Mouse (Mus musculus) thymus, adult 2 months (tissue): Measurements from ENCODE around the gene Ccdc186. TPM values are rescaled to one million over a fixed set of nuclear protein-coding genes. Genes with fewer than 3 reads are reported as not detected.

Source experiments
- DNase-seq: peaks from one replicate; pipeline ENCODE4 v3.0.0; 2021
- H3K27ac ChIP-seq: fragments of 200-500 bp; 2 replicates; pipeline ENCODE4 v1.5.1; 2012; ENCODE audit warnings: low read length, control low read depth; ENCODE audit not compliant: control insufficient read depth, insufficient read depth
- H3K27me3 ChIP-seq: fragments of 200-500 bp; 2 replicates; pipeline ENCODE4 v1.6.1; 2012; ENCODE audit warnings: mild to moderate bottlenecking, low read length, moderate library complexity, mixed read lengths; ENCODE audit not compliant: control insufficient read depth, insufficient read depth
- H3K36me3 ChIP-seq: fragments of 200-500 bp; 2 replicates; pipeline ENCODE4 v1.6.1; 2012; ENCODE audit warnings: mild to moderate bottlenecking, low read length, moderate library complexity; ENCODE audit not compliant: control insufficient read depth, insufficient read depth
- H3K4me1 ChIP-seq: fragments of 200-500 bp; replicated peaks from 2 replicates; pipeline ENCODE4 v1.6.1; 2012; ENCODE audit warnings: low read length; ENCODE audit not compliant: control insufficient read depth, insufficient read depth
- H3K4me3 ChIP-seq: fragments of 200-500 bp; 2 replicates; pipeline ENCODE4 v1.5.1; 2012; ENCODE audit warnings: mild to moderate bottlenecking, low read length, control low read depth, moderate library complexity; ENCODE audit not compliant: control insufficient read depth, insufficient read depth
- CTCF ChIP-seq: fragments of 200-500 bp; IDR thresholded peaks from 2 replicates; pipeline ENCODE4 v1.5.1; 2012; ENCODE audit warnings: mild to moderate bottlenecking, control low read depth, low read length, moderate library complexity, borderline replicate concordance; ENCODE audit not compliant: control insufficient read depth, poor library complexity, insufficient read depth; ENCODE audit errors: extremely low read depth
- POLR2A ChIP-seq: fragments of 200-500 bp; IDR thresholded peaks from 2 replicates; pipeline ENCODE4 v1.6.1; 2012; ENCODE audit warnings: mild to moderate bottlenecking, low read length, control low read depth, moderate library complexity; ENCODE audit not compliant: control insufficient read depth, poor library complexity, insufficient read depth; ENCODE audit errors: extremely low read depth
- WGBS: fragments of 180-500 bp; shearing (Covaris S2); methylation state at CpG from one replicate; pipeline ENCODE4 v1.1.7; 2018; 5-methylcytosine and 5-hydroxymethylcytosine counted together
- polyA plus RNA-seq: library from polyadenylated mRNA; depleted of rRNA; stranded (reverse); fragments of >200 nt; gene quantifications from 2 replicates; pipeline ENCODE4 v1.2.3, GENCODE M21; 2012

Ccdc186 gene
- polyA plus RNA-seq, 1 experiment, result 5.9 TPM

DNA sequence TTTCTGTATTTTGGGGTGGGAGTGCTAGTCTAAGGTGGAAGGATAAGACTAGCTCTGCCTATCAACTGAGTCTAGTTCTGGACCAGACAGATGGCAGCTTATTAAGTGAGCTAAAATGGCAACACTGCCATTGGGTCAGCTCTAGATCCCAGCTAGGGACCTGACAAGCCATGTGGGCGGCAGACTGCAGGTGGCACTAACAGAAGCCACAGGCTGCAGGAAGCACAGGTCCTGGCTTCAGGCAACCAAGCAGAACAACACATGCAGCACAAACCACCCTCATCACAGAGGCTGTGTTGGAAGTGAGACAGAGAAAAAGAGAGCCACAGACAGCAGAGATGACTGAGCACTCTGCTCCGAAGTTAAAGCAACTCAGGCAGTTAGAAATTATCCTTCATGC, 16.6 kb downstream of the Ccdc186 start:
- DNase-seq, result no peak
- Histone ChIP-seq H3K36me3 (peaks cover 28% of the 10 kb centered on the region), H3K27me3 (no peaks in the 10 kb centered on the region), H3K27ac (no peak overlapping the region), H3K4me3 (no peak overlapping the region), H3K4me1 (no peaks in the 10 kb centered on the region)
- TF ChIP-seq CTCF (no peak), POLR2A (no peak)
- 56% methylated on average over 2 of the region's 2 CpGs for WGBS

DNA sequence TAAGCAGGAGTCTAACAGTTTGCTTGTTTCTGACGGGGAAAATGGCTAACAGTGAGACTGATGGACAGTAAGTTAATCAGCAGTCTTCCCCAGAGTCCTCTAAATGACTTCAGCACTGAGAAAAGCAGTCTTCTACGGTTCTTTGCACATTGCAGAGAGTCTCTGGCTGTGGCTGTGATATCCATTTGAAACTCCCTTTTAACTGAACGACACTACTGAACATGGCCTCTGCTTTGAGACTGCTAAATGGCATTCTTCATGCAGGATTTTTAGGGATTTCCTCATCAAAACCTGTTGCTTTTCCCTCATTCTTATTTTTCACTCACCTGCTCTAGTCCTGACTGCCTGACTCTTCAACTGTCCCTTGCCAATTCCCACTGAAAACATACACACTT, 19.6 kb downstream of the Ccdc186 start:
- TF ChIP-seq CTCF (no peak), POLR2A (no peak)
- Histone ChIP-seq H3K36me3 (peaks cover 43% of the 10 kb centered on the region), H3K27ac (no peak overlapping the region), H3K27me3 (no peaks in the 10 kb centered on the region), H3K4me1 (no peaks in the 10 kb centered on the region), H3K4me3 (no peak overlapping the region)
- no peak for DNase-seq
- WGBS, result 94% methylated on average over 3 of the region's 3 CpGs

- H3K4me1 ChIP-seq, result no peaks in the 10 kb centered on the region
- no peak overlapping the region for H3K27ac ChIP-seq
- no peak overlapping the region for H3K4me3 ChIP-seq
- TF ChIP-seq POLR2A, result no peak
- no peak for TF ChIP-seq CTCF
- H3K36me3 ChIP-seq, result peaks cover 41% of the 10 kb centered on the region
- no peaks in the 10 kb centered on the region for H3K27me3 ChIP-seq
- WGBS, result 96% methylated on average over 10 of the region's 10 CpGs
- no peak for DNase-seq
These were observed 20.2 kb downstream of the Ccdc186 start for GRCm38 (mm10) chr19:56801656-56802351.

GRCm38 (mm10) chr19:56800930-56801655, 20.9 kb downstream of the Ccdc186 start:
- Histone ChIP-seq H3K27ac (no peak overlapping the region), H3K4me3 (no peak overlapping the region), H3K27me3 (no peaks in the 10 kb centered on the region), H3K4me1 (no peaks in the 10 kb centered on the region), H3K36me3 (peaks cover 41% of the 10 kb centered on the region)
- DNase-seq, result no peak
- no peak for TF ChIP-seq CTCF
- 89% methylated on average over 7 of the region's 7 CpGs for WGBS

DNA sequence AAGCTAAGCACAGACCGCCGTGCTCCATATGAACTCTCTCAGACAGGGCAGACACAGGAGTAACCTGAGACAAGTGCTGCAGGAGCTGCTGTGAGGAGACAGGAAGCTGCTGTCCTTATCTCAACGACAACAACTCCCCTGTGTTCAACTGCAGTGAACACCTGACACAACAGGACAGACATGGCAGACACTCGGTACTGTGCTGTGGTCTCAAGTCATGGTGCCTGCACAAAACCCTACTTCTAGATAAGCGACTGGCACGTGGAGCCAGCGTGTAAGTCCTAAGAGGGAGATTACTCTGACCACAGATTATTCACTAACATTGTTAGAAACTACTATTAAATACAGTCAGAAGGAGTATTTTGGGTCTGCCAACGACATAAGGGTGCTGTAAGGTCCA, 21.8 kb downstream of the Ccdc186 start:
- Histone ChIP-seq H3K4me1 (no peaks in the 10 kb centered on the region), H3K27ac (no peak overlapping the region), H3K27me3 (no peaks in the 10 kb centered on the region), H3K4me3 (no peak overlapping the region), H3K36me3 (peaks cover 45% of the 10 kb centered on the region)
- DNase-seq, result no peak
- WGBS, result 55% methylated on average over 8 of the region's 8 CpGs
- TF ChIP-seq CTCF, result no peak
- TF ChIP-seq POLR2A, result no peak

- DNase-seq, result no peak
- Histone ChIP-seq H3K27me3 (no peaks in the 10 kb centered on the region), H3K36me3 (peaks cover 70% of the 10 kb centered on the region), H3K4me1 (no peaks in the 10 kb centered on the region), H3K27ac (no peak overlapping the region), H3K4me3 (no peak overlapping the region)
- TF ChIP-seq POLR2A (no peak), CTCF (no peak)
- 63% methylated on average over 11 of the region's 11 CpGs for WGBS
These were observed 24.6 kb downstream of the Ccdc186 start for GRCm38 (mm10) chr19:56797376-56797775.
